Comparison of ENCODE assay signal across 25 mouse cellular contexts in the genomic region with DNA sequence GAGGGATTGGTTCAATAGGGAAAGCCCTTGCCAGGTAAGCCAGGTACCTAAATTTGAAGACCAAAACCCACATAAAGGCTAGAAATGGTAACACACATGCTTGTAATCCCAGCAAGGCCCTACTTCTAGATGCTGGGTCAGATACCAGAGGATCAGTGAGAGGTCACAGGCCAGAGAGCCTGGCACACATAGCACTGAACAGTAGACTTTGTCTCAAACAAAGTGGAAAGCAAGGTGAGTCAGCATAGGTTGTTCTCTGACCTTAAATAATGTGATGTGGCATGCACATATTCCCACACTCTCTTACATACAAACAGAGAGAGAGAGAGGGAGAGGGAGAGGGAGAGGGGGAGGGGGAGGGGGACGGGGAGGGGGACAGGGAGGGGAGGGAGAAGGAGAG.
"Had no signal": no experiment of that assay in that cellular context is flagged by ENCODE, and none has a peak within 500 bp of the region (broad histone marks: within the 10 kb centered on the region; RNA-seq: fewer than 3 reads in every experiment).

No protein-coding gene starts in this region.

- H3K27ac ChIP-seq: gastrocnemius, adult 2 months; heart, embryonic 10.5 days; hindbrain, embryonic 10.5 days; hindbrain, embryonic 12.5 days; hindbrain, embryonic 14.5 days; intestine, embryonic 15.5 days; kidney, embryonic 15.5 days; kidney, postnatal 0 days; layer of hippocampus, adult 2 months; left cerebral cortex, adult 2 months; limb, embryonic 10.5 days; limb, embryonic 12.5 days; liver, embryonic 14.5 days had no signal

- H3K4me2 ChIP-seq: heart, embryonic 12.5 days; hindbrain, embryonic 12.5 days; hindbrain, embryonic 14.5 days; intestine, embryonic 15.5 days; kidney, embryonic 15.5 days; limb, embryonic 12.5 days had no signal

- H3K4me1 ChIP-seq: heart, embryonic 10.5 days; heart, embryonic 12.5 days; hindbrain, embryonic 10.5 days; hindbrain, embryonic 12.5 days; intestine, embryonic 15.5 days; kidney, embryonic 15.5 days; limb, embryonic 10.5 days had no signal

- H3K4me3 ChIP-seq: gastrocnemius, adult 2 months; heart, embryonic 10.5 days; heart, embryonic 12.5 days; hindbrain, embryonic 10.5 days; hindbrain, embryonic 12.5 days; intestine, embryonic 15.5 days; kidney, embryonic 15.5 days; layer of hippocampus, adult 2 months; left cerebral cortex, adult 2 months; limb, embryonic 10.5 days; limb, embryonic 12.5 days had no signal

- H3K36me3 ChIP-seq: heart, embryonic 10.5 days; heart, embryonic 12.5 days; hindbrain, embryonic 10.5 days; hindbrain, embryonic 12.5 days; intestine, embryonic 15.5 days; kidney, embryonic 15.5 days; limb, embryonic 10.5 days; limb, embryonic 12.5 days had no signal

- H3K9me3 ChIP-seq: heart, embryonic 10.5 days; heart, embryonic 12.5 days; hindbrain, embryonic 10.5 days; hindbrain, embryonic 12.5 days; intestine, embryonic 15.5 days; kidney, embryonic 15.5 days; limb, embryonic 10.5 days; limb, embryonic 12.5 days had no signal

- H3K27me3 ChIP-seq: hindbrain, embryonic 12.5 days; intestine, embryonic 15.5 days; kidney, embryonic 15.5 days; limb, embryonic 12.5 days had no signal

- H3K9ac ChIP-seq: heart, embryonic 12.5 days; hindbrain, embryonic 12.5 days; hindbrain, embryonic 14.5 days; intestine, embryonic 15.5 days; kidney, embryonic 15.5 days; limb, embryonic 12.5 days; liver, embryonic 14.5 days had no signal

- ATAC-seq: hindbrain, embryonic 16.5 days; inflammation-experienced regulatory T-cells, adult 6 months; intestine, postnatal 0 days had no signal

- DNase-seq: gastrocnemius, adult 2 months; gastrocnemius, postnatal 10 days; gastrocnemius, postnatal 25 days; heart, postnatal 10 days; heart, postnatal 4 days; kidney, adult 8-10 months; kidney, postnatal 25 days; kidney, postnatal 4 days; liver had no signal
